Mouse (Mus musculus): ENCODE data around the gene Olfr1431.
"Not testable (repeated sequence)": the region's sequence is repeated elsewhere in the genome, so short reads cannot be mapped to it uniquely, and the experiment has no call there.

Olfr1431 gene

GRCm38 (mm10) chr19:12200334-12200733 lies at the start of gene Olfr1431:
Gene Olfr1431 (plus strand): TSS chr19:12200634.
- in situ Hi-C loops (cut with MboI; ENCODE audit: low pct_unique_long_range_greater_than_20kb in 1 of 2, low sequenced_read_pairs in 2 of 2, unreplicated experiment in 1 of 2) = no loop called here

DNA sequence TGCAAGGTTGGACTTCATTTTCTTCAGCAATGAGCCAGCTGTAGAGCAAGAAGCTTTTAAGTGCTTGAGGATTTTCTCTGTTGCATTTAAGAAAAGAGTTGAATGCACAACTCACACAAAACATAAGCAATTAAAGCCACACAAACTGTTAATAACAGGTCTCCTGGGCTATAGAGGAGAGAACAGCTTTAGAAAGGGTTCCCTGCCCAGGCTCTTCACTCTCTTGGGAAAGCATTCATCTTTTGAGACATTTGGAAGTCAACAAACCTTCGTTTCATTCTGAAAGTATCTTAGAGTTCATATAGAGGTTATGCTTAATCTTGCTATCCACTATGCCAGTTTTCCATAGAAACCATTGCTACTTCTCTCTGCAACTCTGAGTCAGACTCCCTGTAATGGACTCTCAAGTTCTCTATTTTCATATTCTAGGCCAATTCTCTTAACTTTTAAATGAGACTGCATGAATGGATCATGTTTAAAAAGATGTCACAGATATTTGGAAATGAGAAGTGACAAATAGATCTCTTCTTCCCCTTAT lies 30.3 kb upstream of the Olfr1431 start, which contains the start of gene Olfr1555-ps1:
TSS of gene Olfr1555-ps1 (minus strand) at position 51 of the 538 bp plus-strand sequence.
- in situ Hi-C loops (cut with MboI; ENCODE audit: low pct_unique_long_range_greater_than_20kb in 1 of 2, low sequenced_read_pairs in 2 of 2, unreplicated experiment in 1 of 2) = not testable (repeated sequence)

DNA sequence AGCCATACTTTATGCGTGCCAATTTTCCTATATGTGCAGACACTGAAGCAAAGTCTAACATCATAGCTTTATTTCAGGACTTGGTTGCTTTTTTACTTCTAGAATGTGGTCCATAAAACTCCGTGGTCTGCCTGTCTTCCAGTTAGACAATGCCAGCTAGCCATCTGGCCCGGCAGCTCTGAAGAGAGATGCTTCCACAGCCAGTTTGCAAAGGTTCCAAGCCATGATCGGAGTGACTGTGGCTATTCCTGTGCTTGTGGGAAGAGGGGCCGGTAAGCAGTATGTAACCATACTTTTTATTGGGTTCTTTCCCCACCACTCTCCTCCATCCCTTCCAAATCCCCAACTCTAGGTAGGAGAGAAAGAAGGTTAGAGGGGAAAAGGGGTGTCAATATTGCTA lies 25.0 kb upstream of the Olfr1431 start:
- in situ Hi-C loops (cut with MboI; ENCODE audit: low pct_unique_long_range_greater_than_20kb in 1 of 2, low sequenced_read_pairs in 2 of 2, unreplicated experiment in 1 of 2) = not testable (repeated sequence)

DNA sequence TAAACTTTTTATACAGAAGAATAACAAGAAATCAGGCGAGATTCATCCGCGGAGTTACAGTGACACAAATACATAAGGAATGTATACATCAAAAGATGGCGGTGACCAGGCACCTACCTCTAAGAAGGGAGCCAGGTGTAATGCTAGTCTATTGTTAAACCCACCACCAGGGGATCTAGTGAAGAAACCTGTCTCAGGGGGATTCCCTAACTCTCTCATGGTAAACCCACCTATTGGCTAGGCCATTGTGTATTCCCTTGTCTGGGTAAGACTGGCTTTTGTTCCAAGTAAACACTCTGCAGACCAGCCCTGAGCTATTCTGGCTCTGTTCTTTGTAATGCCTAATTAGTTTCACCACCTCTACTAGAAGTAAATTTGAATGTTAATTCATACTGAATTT lies 1.4 kb upstream of the Olfr1431 start:
- in situ Hi-C loops (cut with MboI; ENCODE audit: low pct_unique_long_range_greater_than_20kb in 1 of 2, low sequenced_read_pairs in 2 of 2, unreplicated experiment in 1 of 2) = not testable (repeated sequence)

- in situ Hi-C loops (cut with MboI; ENCODE audit: low pct_unique_long_range_greater_than_20kb in 1 of 2, low sequenced_read_pairs in 2 of 2, unreplicated experiment in 1 of 2) = not testable (repeated sequence)
These were observed 32.1 kb downstream of the Olfr1431 start, which contains the start of gene Olfr1432 for GRCm38 (mm10) chr19:12232496-12232895. Gene Olfr1432 (minus strand): TSS chr19:12232596.

DNA sequence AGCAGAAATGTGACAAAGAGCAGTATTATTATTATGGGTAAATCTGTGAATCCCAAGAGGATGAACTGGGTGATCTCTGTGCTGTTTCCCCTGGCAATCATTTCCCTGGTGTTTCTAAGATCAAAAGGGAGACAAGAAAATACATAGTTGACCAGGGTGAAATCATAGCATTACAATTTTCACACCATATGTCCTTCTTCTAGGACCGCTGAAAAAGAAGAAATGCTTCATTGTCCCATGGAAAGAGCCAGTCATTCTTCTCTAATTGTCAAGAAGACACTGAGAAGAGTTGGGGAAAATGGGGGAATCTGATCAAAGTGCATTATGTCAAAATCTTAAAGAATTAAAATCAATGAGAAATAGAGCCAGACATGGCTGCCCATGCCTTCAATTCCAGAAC lies 41.1 kb downstream of the Olfr1431 start, which contains the start of gene Olfr262:
TSS of gene Olfr262 (minus strand) at position 101 of the 400 bp plus-strand sequence.
- in situ Hi-C loops (cut with MboI; ENCODE audit: low pct_unique_long_range_greater_than_20kb in 1 of 2, low sequenced_read_pairs in 2 of 2, unreplicated experiment in 1 of 2) = no loop called here

DNA sequence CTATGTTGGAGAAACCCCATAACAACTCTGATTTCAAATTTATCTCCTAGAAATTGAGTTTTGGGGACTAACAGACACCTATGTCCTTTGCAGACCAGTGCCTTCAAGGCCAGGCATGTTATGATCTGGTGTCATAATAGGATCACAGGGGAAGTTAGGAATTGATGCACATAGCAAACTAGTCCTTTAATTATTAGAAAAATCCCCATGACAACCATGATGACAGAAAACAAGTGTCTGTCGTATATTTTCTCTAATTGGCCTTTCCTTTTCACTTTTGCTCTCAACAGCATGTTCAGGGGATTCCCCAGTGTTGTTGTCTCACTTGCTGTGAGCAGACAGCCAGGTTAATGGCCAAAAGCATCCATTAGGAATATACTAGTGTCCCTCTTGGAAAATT lies 60.3 kb downstream of the Olfr1431 start, which contains the start of gene Olfr235:
TSS of gene Olfr235 (plus strand) at position 301 of the 400 bp plus-strand sequence.
- in situ Hi-C loops (cut with MboI; ENCODE audit: low pct_unique_long_range_greater_than_20kb in 1 of 2, low sequenced_read_pairs in 2 of 2, unreplicated experiment in 1 of 2) = no loop called here

Data from mouse embryonic stem cell (cell line).